Mouse (Mus musculus) lung, embryonic 16.5 days (tissue): ENCODE results near the gene Hsd17b13. TPM values are rescaled to one million over a fixed set of nuclear protein-coding genes. Genes with fewer than 3 reads are reported as not detected.
"Not testable (repeated sequence)": the region's sequence is repeated elsewhere in the genome, so short reads cannot be mapped to it uniquely, and the experiment has no call there.

Experiments
- ATAC-seq: fragments of 200-750 bp; cut with Nextera tagmentation; 2 replicates; pipeline ENCODE4 v1.8.0; 2017; ENCODE audit warnings: low read depth, mild to moderate bottlenecking, moderate library complexity
- H3K27ac ChIP-seq: fragments of 300-500 bp; sonication (generic); 2 replicates; pipeline ENCODE4 v1.5.1; 2014; ENCODE audit warnings: mild to moderate bottlenecking, control low read depth, low read length
- H3K27me3 ChIP-seq: fragments of 300-500 bp; sonication (generic); 2 replicates; pipeline ENCODE4 v1.6.1; 2014; ENCODE audit warnings: low read depth, low read length, mixed read lengths; ENCODE audit not compliant: control insufficient read depth, insufficient read depth
- H3K36me3 ChIP-seq: fragments of 300-500 bp; sonication (generic); 2 replicates; pipeline ENCODE4 v1.6.1; 2014; ENCODE audit warnings: low read length; ENCODE audit not compliant: control insufficient read depth, insufficient read depth
- H3K4me1 ChIP-seq: fragments of 300-500 bp; sonication (generic); replicated peaks from 2 replicates; pipeline ENCODE4 v1.6.1; 2014; ENCODE audit warnings: low read length, mixed read lengths; ENCODE audit not compliant: control insufficient read depth, insufficient read depth
- H3K4me2 ChIP-seq: fragments of 300-500 bp; sonication (generic); 2 replicates; pipeline ENCODE4 v1.6.1; 2014; ENCODE audit warnings: low read depth, low read length, control low read depth
- H3K4me3 ChIP-seq: fragments of 300-500 bp; sonication (generic); 2 replicates; pipeline ENCODE4 v1.5.1; 2014; ENCODE audit warnings: mild to moderate bottlenecking, low read length, control low read depth
- H3K9ac ChIP-seq: fragments of 300-500 bp; sonication (generic); 2 replicates; pipeline ENCODE4 v1.6.1; 2014; ENCODE audit warnings: low read length, control low read depth
- H3K9me3 ChIP-seq: fragments of 300-500 bp; sonication (generic); 2 replicates; pipeline ENCODE4 v1.6.1; 2016; ENCODE audit warnings: low read length; ENCODE audit not compliant: control insufficient read depth
- WGBS: fragments of 180-500 bp; shearing (Covaris S2); extraction: QIAGEN DNeasy Blood & Tissue Kit; methylation state at CpG from one replicate; pipeline ENCODE4 v1.1.7; 2014; 5-methylcytosine and 5-hydroxymethylcytosine counted together
- polyA plus RNA-seq: library from polyadenylated mRNA; unstranded; fragments of >200 nt; fragmentation: Nextera tagmentation; extraction: Ambion mirVana; gene quantifications from 2 replicates; pipeline ENCODE4 v1.2.1, GENCODE M21; 2015

Gene Hsd17b13
- polyA plus RNA-seq, 1 experiment from 2014 or later: 0.19 TPM

GRCm38 (mm10) chr5:103936906-103937589, 40.2 kb downstream of the Hsd17b13 start:
- Histone ChIP-seq H3K4me1 (no peaks in the 10 kb centered on the region), H3K9me3 (no peaks in the 10 kb centered on the region), H3K9ac (no peak overlapping the region), H3K27ac (no peak overlapping the region), H3K4me2 (no peak overlapping the region), H3K36me3 (no peaks in the 10 kb centered on the region), H3K27me3 (no peaks in the 10 kb centered on the region), H3K4me3 (no peak overlapping the region)
- ATAC-seq: peak; percentile 85
- 23% methylated on average over 14 of the region's 14 CpGs for WGBS

GRCm38 (mm10) chr5:103931924-103932323, 45.3 kb downstream of the Hsd17b13 start:
- H3K4me3 ChIP-seq, H3K9me3 ChIP-seq, H3K27ac ChIP-seq, H3K27me3 ChIP-seq, H3K9ac ChIP-seq, ATAC-seq, H3K36me3 ChIP-seq, H3K4me2 ChIP-seq: not testable (repeated sequence)
- H3K4me1 ChIP-seq: peaks cover 11% of the 10 kb centered on the region

- no peak for ATAC-seq
- no peaks in the 10 kb centered on the region for H3K36me3 ChIP-seq
- peaks cover 11% of the 10 kb centered on the region for H3K4me1 ChIP-seq
- H3K9ac ChIP-seq: no peak overlapping the region
- no peak overlapping the region for H3K4me3 ChIP-seq
- 85% methylated on average over 5 of the region's 5 CpGs for WGBS
- H3K27me3 ChIP-seq: no peaks in the 10 kb centered on the region
- no peak overlapping the region for H3K27ac ChIP-seq
- no peaks in the 10 kb centered on the region for H3K9me3 ChIP-seq
- no peak overlapping the region for H3K4me2 ChIP-seq
Measured at GRCm38 (mm10) chr5:103930511-103930910, 46.7 kb downstream of the Hsd17b13 start.

GRCm38 (mm10) chr5:103928196-103928550, 49.0 kb downstream of the Hsd17b13 start:
- Histone ChIP-seq H3K9ac (peak overlapping the region; percentile 62; the same call in 1 of the 2 replicates), H3K4me3 (peak overlapping the region; percentile 45), H3K27me3 (no peaks in the 10 kb centered on the region), H3K36me3 (no peaks in the 10 kb centered on the region), H3K4me1 (peaks cover 12% of the 10 kb centered on the region), H3K9me3 (no peaks in the 10 kb centered on the region), H3K27ac (peak overlapping the region; percentile 61), H3K4me2 (peak overlapping the region; percentile 75)
- ATAC-seq: peak; percentile 71
- WGBS: 36% methylated on average over 7 of the region's 7 CpGs

GRCm38 (mm10) chr5:103927429-103928195, 49.6 kb downstream of the Hsd17b13 start:
- H3K9ac ChIP-seq: peak overlapping the region; percentile 62
- peaks cover 16% of the 10 kb centered on the region for H3K4me1 ChIP-seq
- H3K4me3 ChIP-seq: peak overlapping the region; percentile 45
- H3K36me3 ChIP-seq: no peaks in the 10 kb centered on the region
- peak; percentile 69 for ATAC-seq
- H3K27me3 ChIP-seq: no peaks in the 10 kb centered on the region
- WGBS: 16% methylated on average over 27 of the region's 27 CpGs
- peak overlapping the region; percentile 61 for H3K27ac ChIP-seq
- H3K9me3 ChIP-seq: no peaks in the 10 kb centered on the region
- peak overlapping the region; percentile 75 for H3K4me2 ChIP-seq

- Histone ChIP-seq H3K27me3 (no peaks in the 10 kb centered on the region), H3K9ac (no peak overlapping the region), H3K4me1 (peaks cover 16% of the 10 kb centered on the region), H3K4me2 (no peak overlapping the region), H3K27ac (no peak overlapping the region), H3K36me3 (no peaks in the 10 kb centered on the region), H3K4me3 (no peak overlapping the region), H3K9me3 (no peaks in the 10 kb centered on the region)
- 64% methylated on average over 12 of the region's 12 CpGs for WGBS
- no peak for ATAC-seq
Measured at GRCm38 (mm10) chr5:103926398-103926797, 50.8 kb downstream of the Hsd17b13 start.

- 54% methylated on average over 2 of the region's 2 CpGs for WGBS
- H3K4me2 ChIP-seq: no peak overlapping the region
- no peaks in the 10 kb centered on the region for H3K27me3 ChIP-seq
- peaks cover 14% of the 10 kb centered on the region for H3K4me1 ChIP-seq
- no peaks in the 10 kb centered on the region for H3K36me3 ChIP-seq
- H3K9me3 ChIP-seq: no peaks in the 10 kb centered on the region
- H3K27ac ChIP-seq: no peak overlapping the region
- H3K9ac ChIP-seq: no peak overlapping the region
- H3K4me3 ChIP-seq: no peak overlapping the region
- ATAC-seq: peak; percentile 54; the same call in 1 of the 2 replicates
Measured at GRCm38 (mm10) chr5:103923755-103924154, 53.5 kb downstream of the Hsd17b13 start.

- Histone ChIP-seq H3K36me3 (no peaks in the 10 kb centered on the region), H3K27ac (peak overlapping the region; percentile 30), H3K27me3 (no peaks in the 10 kb centered on the region), H3K9me3 (no peaks in the 10 kb centered on the region), H3K9ac (no peak overlapping the region), H3K4me3 (no peak overlapping the region), H3K4me1 (peaks cover 9% of the 10 kb centered on the region), H3K4me2 (no peak overlapping the region)
- WGBS: 79% methylated on average over 6 of the region's 6 CpGs
- no peak for ATAC-seq
Measured at GRCm38 (mm10) chr5:103923101-103923500, 54.1 kb downstream of the Hsd17b13 start.

GRCm38 (mm10) chr5:103922436-103922835, 54.8 kb downstream of the Hsd17b13 start:
- 59% methylated on average over 5 of the region's 5 CpGs for WGBS
- H3K4me1 ChIP-seq: peaks cover 5% of the 10 kb centered on the region; the same call in 1 of the 2 replicates
- no peaks in the 10 kb centered on the region for H3K9me3 ChIP-seq
- peak overlapping the region; percentile 12; the same call in 1 of the 2 replicates for H3K27ac ChIP-seq
- ATAC-seq: peak; percentile 53
- H3K27me3 ChIP-seq: no peaks in the 10 kb centered on the region
- no peak overlapping the region for H3K4me3 ChIP-seq
- no peaks in the 10 kb centered on the region for H3K36me3 ChIP-seq
- H3K4me2 ChIP-seq: no peak overlapping the region
- no peak overlapping the region for H3K9ac ChIP-seq
